Mouse (Mus musculus): ENCODE measurements around the gene Clip3.

DNA sequence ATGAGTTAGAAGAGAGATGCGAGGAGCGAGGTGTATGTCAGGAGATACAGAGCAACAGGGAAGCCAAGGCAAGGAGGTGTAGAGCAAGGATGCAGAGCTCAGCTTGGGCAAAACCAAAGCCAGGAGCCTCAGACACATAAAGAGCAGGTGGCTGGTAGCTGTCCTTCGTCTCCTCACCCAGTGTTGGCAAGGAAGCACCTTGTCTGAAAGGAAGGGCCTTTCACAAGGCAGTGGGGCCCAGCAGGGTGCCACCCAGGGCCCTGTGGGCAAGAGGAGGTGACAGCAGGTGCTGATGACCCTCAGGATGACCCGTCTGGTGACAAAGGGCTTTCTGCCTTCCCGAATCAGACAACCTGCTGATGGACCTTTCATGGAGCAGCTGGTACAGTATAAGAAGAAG lies 43.0 kb downstream of the Clip3 start:
- TF ChIP-seq CTCF (IDR thresholded peaks at IDR 0.05; ENCODE audit: borderline replicate concordance, control insufficient read depth, extremely low read depth, insufficient read depth, low read length, poor library complexity): no peak
- no peak for TF ChIP-seq POLR2A (IDR thresholded peaks at IDR 0.05; ENCODE audit: control insufficient read depth, extremely low read depth, insufficient read depth, low read length, poor library complexity)
